Mouse (Mus musculus): ENCODE data around the gene Galnt6.

Gene Galnt6

DNA sequence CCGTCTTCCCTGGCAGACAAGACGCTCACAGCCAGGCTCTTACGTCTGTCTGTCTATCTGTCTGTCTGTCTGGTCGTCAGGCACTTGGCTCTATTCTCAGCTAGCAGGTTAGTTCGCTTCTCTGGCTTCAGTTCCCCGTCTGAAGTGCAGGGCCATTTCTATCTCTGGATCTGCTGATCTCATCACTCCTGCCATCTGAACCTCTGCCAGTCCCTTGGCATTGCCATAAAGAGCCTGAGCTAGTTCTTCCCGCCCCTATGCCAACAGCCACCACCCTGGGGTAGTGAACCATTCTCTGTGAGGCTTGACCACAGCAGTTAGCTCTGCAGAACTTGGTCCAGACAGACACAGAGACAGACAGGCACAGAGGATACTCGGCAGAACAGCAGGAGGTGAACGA, 68.9 kb downstream of the Galnt6 start:
- DNase-seq (ENCODE audit: low read depth, low spot score), result no peak

DNA sequence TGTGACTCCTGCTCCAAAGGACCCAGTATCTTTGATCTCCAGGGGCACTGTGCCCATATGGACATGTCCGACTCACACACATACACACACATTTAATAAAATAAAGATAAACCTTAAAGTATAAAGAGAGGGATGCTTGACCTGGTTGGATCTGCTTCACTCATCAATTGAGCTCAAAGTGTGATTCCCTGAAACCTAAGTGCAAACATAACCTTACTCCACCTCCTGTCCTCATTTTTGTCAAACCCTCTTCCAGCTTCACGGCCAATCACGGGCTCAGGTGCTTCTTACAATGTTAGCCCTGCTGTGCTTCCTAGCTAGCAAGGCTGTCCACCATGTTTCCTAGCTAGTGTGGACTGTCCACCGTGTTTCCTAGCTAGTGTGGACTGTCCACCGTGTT, 74.0 kb downstream of the Galnt6 start:
- DNase-seq (ENCODE audit: low read depth, low spot score), result no peak

DNA sequence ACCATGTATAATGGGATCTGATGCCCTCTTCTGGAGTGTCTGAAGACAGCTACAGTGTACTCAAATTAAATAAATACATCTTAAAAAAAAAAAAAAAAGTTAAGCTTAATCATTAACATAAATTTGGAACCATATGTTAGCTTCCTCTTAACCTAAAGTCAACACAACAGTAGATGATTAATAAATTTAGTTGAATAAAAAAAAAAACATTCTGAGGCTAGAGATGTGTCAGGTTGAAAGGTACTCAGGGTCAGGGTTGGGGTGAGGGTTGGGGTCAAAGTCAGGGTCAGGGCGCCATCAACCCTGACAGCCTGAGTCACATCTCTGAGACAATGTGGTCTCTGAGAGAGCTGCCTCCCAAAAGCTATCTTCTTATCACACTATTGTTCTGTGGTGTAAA, 74.9 kb downstream of the Galnt6 start:
- DNase-seq (ENCODE audit: low read depth, low spot score), result no peak

DNA sequence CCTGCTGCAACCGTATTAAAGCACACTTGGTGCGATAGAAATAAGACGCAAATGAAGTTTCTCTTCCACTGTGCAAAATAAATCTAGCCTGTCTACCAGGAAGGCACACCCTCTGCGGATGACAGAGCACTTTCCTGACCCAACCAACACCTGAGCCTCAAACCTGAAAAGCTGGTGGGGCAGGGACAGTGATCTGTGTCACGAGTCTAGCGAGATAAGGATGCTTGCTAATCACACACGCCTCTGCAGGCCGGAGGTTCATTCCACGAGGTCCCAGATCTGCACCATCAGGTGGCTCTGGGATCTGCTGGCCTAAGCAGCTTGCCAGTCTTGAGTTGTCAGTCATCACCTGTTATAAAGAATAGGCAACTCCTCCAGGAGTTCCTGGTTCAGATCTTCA, 77.6 kb downstream of the Galnt6 start:
- no peak for DNase-seq (ENCODE audit: low read depth, low spot score)

DNA sequence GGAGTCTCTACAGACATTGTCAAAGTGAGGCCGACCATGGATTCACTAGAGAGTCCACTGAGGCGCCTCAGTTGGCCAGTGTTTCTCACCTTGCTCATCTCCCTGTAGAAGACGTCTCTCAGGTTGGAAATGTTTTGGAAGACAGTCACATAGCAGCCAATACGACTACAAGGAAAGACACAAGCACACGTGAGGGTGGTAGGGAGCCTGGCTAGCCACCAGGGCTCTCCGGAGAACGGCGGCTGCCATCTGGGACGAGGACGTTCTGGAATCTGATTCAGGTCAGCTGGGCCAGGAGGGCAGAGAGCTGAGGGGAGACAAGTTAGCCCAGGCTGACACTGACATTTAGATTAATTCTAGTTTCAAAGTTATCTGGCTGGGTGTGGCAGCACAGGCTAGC, 79.1 kb downstream of the Galnt6 start:
- no peak for DNase-seq (ENCODE audit: low read depth, low spot score)

DNA sequence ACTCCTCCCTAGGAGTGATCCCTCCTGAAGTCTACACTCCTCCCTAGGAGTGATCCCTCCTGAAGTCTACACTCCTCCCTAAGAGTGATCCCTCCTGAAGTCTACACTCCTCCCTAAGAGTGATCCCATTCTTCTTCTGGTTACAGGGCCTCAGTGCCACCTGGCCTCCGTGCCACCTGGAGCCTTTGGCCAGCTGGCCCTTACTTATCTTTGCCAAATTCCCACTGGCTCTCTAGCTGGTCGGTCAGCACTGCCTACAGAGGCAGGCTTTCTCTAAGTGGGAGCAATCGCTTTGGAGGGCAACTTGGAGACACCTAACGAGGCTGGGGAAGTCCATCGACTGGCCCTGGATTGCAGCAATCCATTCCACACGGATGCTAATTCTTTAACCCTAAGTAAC, 83.0 kb downstream of the Galnt6 start:
- DNase-seq (ENCODE audit: low read depth, low spot score), result no peak

DNA sequence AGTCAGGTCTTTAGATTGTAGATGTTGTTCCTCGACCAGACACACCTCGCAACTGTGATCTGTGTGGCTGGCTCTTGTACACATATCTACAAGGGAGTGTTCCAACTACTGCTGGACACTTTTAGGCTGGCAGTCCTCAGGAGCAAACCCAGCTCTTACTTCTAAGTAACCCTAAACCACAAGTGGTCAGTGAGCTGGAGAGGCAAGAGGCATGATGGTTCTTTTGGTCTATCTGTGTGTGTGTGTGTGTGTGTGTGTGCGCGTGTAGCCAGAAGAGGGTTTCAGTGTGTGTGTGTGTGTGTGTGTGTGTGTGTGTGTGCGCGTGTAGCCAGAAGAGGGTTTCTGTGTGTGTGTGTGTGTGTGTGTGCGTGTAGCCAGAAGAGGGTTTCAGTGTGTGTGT, 86.7 kb downstream of the Galnt6 start:
- DNase-seq (ENCODE audit: low read depth, low spot score), result no peak
